Mouse (Mus musculus) intestine, postnatal 0 days (tissue): ENCODE data around the gene Mif4gd. TPM values are rescaled to one million over a fixed set of nuclear protein-coding genes. Genes with fewer than 3 reads are reported as not detected.

Source experiments
- ATAC-seq: fragments of 200-750 bp; cut with Nextera tagmentation; 2 replicates; pipeline ENCODE4 v1.8.0; 2017; ENCODE audit warnings: mild to moderate bottlenecking, moderate TSS enrichment, moderate library complexity
- H3K27ac ChIP-seq: fragments of 300-500 bp; sonication (generic); 2 replicates; pipeline ENCODE4 v1.5.1; 2014; ENCODE audit warnings: mild to moderate bottlenecking, low read depth, low read length, moderate library complexity
- H3K27me3 ChIP-seq: fragments of 300-500 bp; sonication (generic); replicated peaks from 2 replicates; pipeline ENCODE4 v1.6.1; 2014; ENCODE audit warnings: low read length, mixed read lengths; ENCODE audit not compliant: control insufficient read depth, insufficient read depth
- H3K36me3 ChIP-seq: fragments of 300-500 bp; sonication (generic); 2 replicates; pipeline ENCODE4 v1.6.1; 2014; ENCODE audit warnings: mild to moderate bottlenecking, moderate library complexity; ENCODE audit not compliant: control insufficient read depth, insufficient read depth
- H3K4me1 ChIP-seq: fragments of 300-500 bp; sonication (generic); replicated peaks from 2 replicates; pipeline ENCODE4 v1.6.1; 2014; ENCODE audit warnings: antibody characterized with exemption, low read length, mixed read lengths; ENCODE audit not compliant: control insufficient read depth, insufficient read depth
- H3K4me2 ChIP-seq: fragments of 300-500 bp; sonication (generic); replicated peaks from 2 replicates; pipeline ENCODE4 v1.6.1; 2014; ENCODE audit warnings: low read depth, mild to moderate bottlenecking, moderate library complexity
- H3K4me3 ChIP-seq: fragments of 300-500 bp; sonication (generic); 2 replicates; pipeline ENCODE4 v1.5.1; 2014; ENCODE audit warnings: low read depth, low read length
- H3K9ac ChIP-seq: fragments of 300-500 bp; sonication (generic); 2 replicates; pipeline ENCODE4 v1.6.1; 2014; ENCODE audit warnings: mild to moderate bottlenecking, low read depth, low read length
- H3K9me3 ChIP-seq: fragments of 300-500 bp; sonication (generic); 2 replicates; pipeline ENCODE4 v1.6.1; 2016; ENCODE audit warnings: mixed run types; ENCODE audit not compliant: control insufficient read depth
- CTCF ChIP-seq: sonication (generic); IDR thresholded peaks from 2 replicates; pipeline ENCODE4 v1.5.1; 2016; ENCODE audit warnings: low read depth, mild to moderate bottlenecking, control low read depth, antibody characterized with exemption, moderate library complexity
- WGBS: fragments of 180-500 bp; shearing (Covaris S2); extraction: QIAGEN DNeasy Blood & Tissue Kit; methylation state at CpG from one replicate; pipeline ENCODE4 v1.1.7; 2014; 5-methylcytosine and 5-hydroxymethylcytosine counted together
- polyA plus RNA-seq: library from polyadenylated mRNA; unstranded; fragments of >200 nt; fragmentation: Nextera tagmentation; extraction: Ambion mirVana; gene quantifications from 2 replicates; pipeline ENCODE4 v1.2.1, GENCODE M21; 2015

The Mif4gd gene
- 43.0 and 48.9 TPM in 2 replicates for polyA plus RNA-seq

DNA sequence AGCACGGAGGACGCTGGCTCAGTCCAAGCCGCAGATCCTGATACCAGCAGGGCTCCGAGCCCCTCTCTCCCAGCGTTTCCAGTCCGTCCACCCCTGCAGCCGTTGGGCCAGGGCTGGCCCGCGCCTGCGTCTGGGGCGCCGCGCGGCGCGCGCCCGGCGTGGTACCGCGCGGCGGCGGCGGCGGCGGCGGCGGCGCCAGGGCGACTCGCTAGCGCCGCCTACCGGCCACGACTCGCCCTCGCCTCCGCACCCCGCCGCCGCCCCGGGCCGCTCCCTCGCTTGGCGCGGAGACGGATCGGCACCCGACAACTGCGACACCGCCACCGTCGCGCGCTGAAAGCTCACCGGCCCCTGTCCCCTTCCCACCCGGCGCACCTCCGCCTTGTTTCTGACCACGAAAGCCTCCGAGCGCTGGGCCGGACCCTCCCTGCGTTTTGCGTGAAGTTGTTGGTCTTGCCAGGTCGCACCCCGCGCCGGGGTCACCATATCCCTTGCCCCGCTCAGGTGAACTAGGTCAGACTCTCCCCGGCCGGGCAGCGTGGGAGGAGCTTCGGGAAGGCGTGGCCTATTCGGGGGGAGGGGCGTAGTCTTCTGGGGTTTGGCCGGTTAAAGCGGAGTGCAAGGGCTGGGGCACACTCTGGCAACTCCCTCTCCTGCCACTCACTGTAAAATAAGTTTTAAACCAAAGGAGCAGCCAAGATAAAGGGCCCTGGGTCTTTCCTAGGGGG is at the start of gene Mif4gd:
Gene Mif4gd (minus strand): TSS at position 560 of the 728 bp plus-strand sequence.
- ATAC-seq = peak; percentile 84
- H3K9ac ChIP-seq = peak within 1 kb of the TSS; percentile 76
- H3K4me1 ChIP-seq = no peaks in the 10 kb centered on the region
- peaks cover 36% of the 10 kb centered on the region for H3K36me3 ChIP-seq
- H3K4me3 ChIP-seq = peak within 1 kb of the TSS; percentile 58
- no peaks in the 10 kb centered on the region for H3K27me3 ChIP-seq
- WGBS = under 1% methylated on average over 78 of the region's 80 CpGs
- H3K27ac ChIP-seq = peak within 1 kb of the TSS; percentile 98
- peak within 1 kb of the TSS; percentile 83 for H3K4me2 ChIP-seq
- TF ChIP-seq CTCF = peak; percentile 74
- no peaks in the 10 kb centered on the region for H3K9me3 ChIP-seq

DNA sequence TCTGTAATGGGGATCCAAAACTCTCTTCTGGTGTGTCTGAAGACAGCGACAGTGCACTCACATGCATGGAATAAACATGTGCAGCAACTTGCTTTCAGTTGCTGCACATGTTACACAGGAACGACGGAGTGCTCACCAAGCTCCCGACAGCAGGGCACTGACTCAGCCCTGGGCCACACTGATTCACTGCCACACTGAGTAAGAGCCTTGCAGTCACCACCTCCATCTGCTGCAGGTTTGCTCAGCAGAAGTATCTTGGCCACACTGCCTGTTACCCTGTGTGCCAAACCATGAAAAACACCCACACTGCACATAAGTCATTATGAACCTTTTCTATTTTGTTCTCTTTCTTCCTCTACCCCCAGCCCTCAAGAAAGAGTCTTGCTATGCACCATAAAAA is 47.6 kb upstream of the Mif4gd start:
- 84% methylated on average over 4 of the region's 4 CpGs for WGBS
- Histone ChIP-seq H3K27me3 (no peaks in the 10 kb centered on the region), H3K4me2 (no peak overlapping the region), H3K36me3 (no peaks in the 10 kb centered on the region), H3K4me1 (no peaks in the 10 kb centered on the region), H3K27ac (no peak overlapping the region), H3K9me3 (no peaks in the 10 kb centered on the region), H3K4me3 (no peak overlapping the region), H3K9ac (no peak overlapping the region)
- no peak for ATAC-seq
- TF ChIP-seq CTCF = no peak

DNA sequence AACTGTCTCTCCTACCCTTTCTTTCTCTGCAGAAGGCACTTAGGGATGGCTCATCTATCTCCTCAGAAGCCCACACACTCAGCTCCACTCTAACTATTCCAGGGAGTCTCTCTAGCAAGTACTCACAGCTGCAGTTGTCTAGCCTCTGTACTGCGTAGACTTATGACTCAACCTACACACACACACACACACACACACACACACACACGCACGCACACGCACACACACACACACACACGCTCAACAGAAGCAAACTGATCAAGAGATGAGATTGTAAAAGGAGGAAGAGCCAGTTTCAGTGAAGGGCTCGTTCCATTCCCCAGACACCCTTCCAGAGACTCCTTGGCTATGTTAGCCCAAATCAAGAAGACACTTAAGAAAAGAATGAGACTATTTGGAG is 45.8 kb upstream of the Mif4gd start:
- H3K9ac ChIP-seq = no peak overlapping the region
- no peaks in the 10 kb centered on the region for H3K27me3 ChIP-seq
- no peak for TF ChIP-seq CTCF
- WGBS = 78% methylated on average over 6 of the region's 6 CpGs
- no peaks in the 10 kb centered on the region for H3K9me3 ChIP-seq
- H3K36me3 ChIP-seq = peaks cover 5% of the 10 kb centered on the region; the same call in 1 of the 2 replicates
- H3K4me3 ChIP-seq = no peak overlapping the region
- H3K27ac ChIP-seq = no peak overlapping the region
- H3K4me2 ChIP-seq = no peak overlapping the region
- no peaks in the 10 kb centered on the region for H3K4me1 ChIP-seq
- ATAC-seq = no peak

DNA sequence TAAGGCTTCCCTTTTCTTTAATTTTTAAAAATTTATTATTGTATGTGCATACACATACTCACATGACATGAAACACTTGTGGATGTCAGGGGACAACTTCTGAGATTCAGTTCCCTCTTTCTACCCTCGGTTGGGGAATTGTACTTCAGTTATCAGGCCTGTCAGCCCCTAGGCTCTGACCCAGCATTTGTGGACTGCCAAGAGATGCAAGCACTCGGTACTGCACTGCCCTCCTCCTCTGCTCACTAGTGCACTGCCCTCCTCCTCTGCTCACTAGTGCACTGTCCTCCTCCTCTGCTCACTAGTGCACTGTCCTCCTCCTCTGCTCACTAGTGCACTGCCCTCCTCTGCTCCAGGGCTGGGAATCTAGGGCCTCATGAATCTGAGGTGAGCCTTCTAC is 41.4 kb upstream of the Mif4gd start:
- ATAC-seq = no peak
- no peaks in the 10 kb centered on the region for H3K9me3 ChIP-seq
- TF ChIP-seq CTCF = no peak
- H3K4me2 ChIP-seq = no peak overlapping the region
- H3K4me3 ChIP-seq = no peak overlapping the region
- WGBS = 66% methylated on average over 2 of the region's 2 CpGs
- no peak overlapping the region for H3K9ac ChIP-seq
- peaks cover 22% of the 10 kb centered on the region; the same call in 1 of the 2 replicates for H3K36me3 ChIP-seq
- no peaks in the 10 kb centered on the region for H3K4me1 ChIP-seq
- no peaks in the 10 kb centered on the region for H3K27me3 ChIP-seq
- no peak overlapping the region for H3K27ac ChIP-seq

DNA sequence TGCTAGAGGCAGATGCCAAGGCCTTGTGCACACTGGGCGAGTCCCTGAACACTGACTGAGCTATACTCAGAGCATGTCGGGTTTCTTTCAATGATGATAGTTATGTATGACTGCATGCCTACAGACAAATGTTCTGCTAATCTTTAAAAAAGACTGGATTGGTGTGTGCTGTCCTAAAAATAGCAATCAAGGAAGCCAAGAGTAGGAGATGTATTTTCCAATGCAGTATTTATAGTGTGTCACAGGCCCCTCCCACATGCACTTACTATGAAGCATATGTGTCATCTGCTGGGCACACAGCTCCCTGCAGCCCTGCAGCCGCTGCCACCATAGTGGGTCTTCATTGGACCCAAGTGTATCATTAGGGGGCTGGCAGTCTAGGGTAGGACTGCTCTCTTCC is 40.4 kb upstream of the Mif4gd start:
- H3K4me1 ChIP-seq = no peaks in the 10 kb centered on the region
- peaks cover 28% of the 10 kb centered on the region; the same call in 1 of the 2 replicates for H3K36me3 ChIP-seq
- 82% methylated on average over 3 of the region's 3 CpGs for WGBS
- H3K27me3 ChIP-seq = no peaks in the 10 kb centered on the region
- no peak for TF ChIP-seq CTCF
- no peaks in the 10 kb centered on the region for H3K9me3 ChIP-seq
- no peak overlapping the region for H3K27ac ChIP-seq
- no peak overlapping the region for H3K9ac ChIP-seq
- no peak overlapping the region for H3K4me3 ChIP-seq
- no peak for ATAC-seq
- H3K4me2 ChIP-seq = no peak overlapping the region

DNA sequence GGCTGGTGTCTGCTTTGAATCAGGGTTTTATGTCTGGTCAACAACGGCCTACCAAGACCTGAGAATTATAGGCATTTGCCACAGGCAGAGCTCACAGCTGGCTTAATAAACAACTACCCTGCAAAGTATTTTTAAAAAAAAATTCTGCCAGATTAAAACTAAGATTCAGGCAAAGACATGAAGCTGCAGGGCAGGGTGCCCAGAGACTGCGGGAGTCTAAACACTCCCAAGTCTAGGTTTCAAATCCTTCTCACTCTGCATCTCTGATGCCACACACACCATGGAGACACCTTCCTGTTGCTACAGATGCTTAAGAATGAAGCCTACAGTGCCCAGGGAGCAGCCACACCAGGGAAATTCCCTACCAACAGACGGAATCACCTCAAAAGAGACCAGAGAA is 38.9 kb upstream of the Mif4gd start:
- Histone ChIP-seq H3K27ac (no peak overlapping the region), H3K4me1 (no peaks in the 10 kb centered on the region), H3K27me3 (no peaks in the 10 kb centered on the region), H3K9ac (no peak overlapping the region), H3K36me3 (peaks cover 37% of the 10 kb centered on the region), H3K4me2 (no peak overlapping the region), H3K4me3 (no peak overlapping the region), H3K9me3 (no peaks in the 10 kb centered on the region)
- no peak for ATAC-seq
- TF ChIP-seq CTCF = no peak
- 80% methylated on average over 3 of the region's 3 CpGs for WGBS

DNA sequence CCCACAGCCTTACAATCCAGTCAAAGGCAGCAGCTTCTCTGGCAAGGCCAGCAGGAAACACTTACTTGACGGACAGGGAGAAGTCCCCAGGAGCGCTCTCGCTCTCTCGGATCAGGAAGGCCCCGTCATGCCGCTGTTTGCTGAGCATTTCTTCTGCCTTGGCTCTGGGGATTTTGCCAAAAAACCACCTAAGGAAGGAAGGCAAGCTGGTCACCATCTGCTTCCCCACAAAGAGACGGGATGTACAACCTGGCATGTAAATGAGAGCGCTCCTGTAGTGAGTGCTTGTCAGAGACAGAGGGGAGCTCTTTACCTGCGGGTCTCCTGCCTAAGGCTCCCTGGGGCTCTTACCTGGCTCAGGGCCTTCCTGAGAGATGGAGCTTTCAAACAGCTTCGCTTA is 36.9 kb upstream of the Mif4gd start:
- TF ChIP-seq CTCF = no peak
- Histone ChIP-seq H3K4me3 (no peak overlapping the region), H3K9me3 (no peaks in the 10 kb centered on the region), H3K36me3 (peaks cover 49% of the 10 kb centered on the region), H3K27ac (no peak overlapping the region), H3K4me1 (no peaks in the 10 kb centered on the region), H3K27me3 (no peaks in the 10 kb centered on the region), H3K4me2 (no peak overlapping the region), H3K9ac (no peak overlapping the region)
- 73% methylated on average over 10 of the region's 10 CpGs for WGBS
- ATAC-seq = no peak
